Mouse (Mus musculus) forebrain, embryonic 16.5 days (tissue): ENCODE data around the gene Ddx6. TPM values are rescaled to one million over a fixed set of nuclear protein-coding genes. Genes with fewer than 3 reads are reported as not detected.

Experiments used
- ATAC-seq: fragments of 200-750 bp; cut with Nextera tagmentation; 2 replicates; pipeline ENCODE4 v1.8.0; 2017; ENCODE audit warnings: mild to moderate bottlenecking, moderate library complexity
- H3K27ac ChIP-seq: fragments of 300-500 bp; sonication (generic); 2 replicates; pipeline ENCODE4 v1.5.1; 2014; ENCODE audit warnings: low read length, control low read depth
- H3K27me3 ChIP-seq: fragments of 300-500 bp; sonication (generic); replicated peaks from 2 replicates; pipeline ENCODE4 v1.6.1; 2014; ENCODE audit warnings: low read length; ENCODE audit not compliant: control insufficient read depth, insufficient read depth
- H3K36me3 ChIP-seq: fragments of 300-500 bp; sonication (generic); 2 replicates; pipeline ENCODE4 v1.6.1; 2014; ENCODE audit not compliant: control insufficient read depth, insufficient read depth
- H3K4me1 ChIP-seq: fragments of 300-500 bp; sonication (generic); replicated peaks from 2 replicates; pipeline ENCODE4 v1.6.1; 2014; ENCODE audit warnings: low read length; ENCODE audit not compliant: control insufficient read depth, insufficient read depth
- H3K4me2 ChIP-seq: fragments of 300-500 bp; sonication (generic); 2 replicates; pipeline ENCODE4 v1.6.1; 2014; ENCODE audit warnings: mild to moderate bottlenecking, low read length, control low read depth
- H3K4me3 ChIP-seq: fragments of 300-500 bp; sonication (generic); replicated peaks from 2 replicates; pipeline ENCODE4 v1.5.1; 2014; ENCODE audit warnings: mild to moderate bottlenecking, low read length, control low read depth
- H3K9ac ChIP-seq: fragments of 300-500 bp; sonication (generic); replicated peaks from 2 replicates; pipeline ENCODE4 v1.6.1; 2014; ENCODE audit warnings: low read depth, low read length, control low read depth
- H3K9me3 ChIP-seq: fragments of 300-500 bp; sonication (generic); 2 replicates; pipeline ENCODE4 v1.6.1; 2016; ENCODE audit warnings: low read length; ENCODE audit not compliant: control insufficient read depth
- WGBS: fragments of 180-500 bp; shearing (Covaris S2); extraction: QIAGEN DNeasy Blood & Tissue Kit; methylation state at CpG from one replicate; pipeline ENCODE4 v1.1.7; 2014; 5-methylcytosine and 5-hydroxymethylcytosine counted together
- polyA plus RNA-seq: library from polyadenylated mRNA; unstranded; fragments of >200 nt; fragmentation: Nextera tagmentation; extraction: Ambion mirVana; gene quantifications from 2 replicates; pipeline ENCODE4 v1.2.1, GENCODE M21; 2015

The Ddx6 gene
- polyA plus RNA-seq, 1 experiment from 2014 or later = 22.8 TPM

- H3K9me3 ChIP-seq = no peaks in the 10 kb centered on the region
- no peak overlapping the region for H3K4me2 ChIP-seq
- no peaks in the 10 kb centered on the region for H3K27me3 ChIP-seq
- 7% methylated on average over 2 of the region's 2 CpGs for WGBS
- H3K4me3 ChIP-seq = no peak overlapping the region
- no peak for ATAC-seq
- H3K36me3 ChIP-seq = no peaks in the 10 kb centered on the region
- no peak overlapping the region for H3K9ac ChIP-seq
- H3K4me1 ChIP-seq = no peaks in the 10 kb centered on the region
- no peak overlapping the region for H3K27ac ChIP-seq
Observed at GRCm38 (mm10) chr9:44590969-44591368, 13.7 kb upstream of the Ddx6 start.

- Histone ChIP-seq H3K9me3 (no peaks in the 10 kb centered on the region), H3K4me1 (no peaks in the 10 kb centered on the region), H3K27me3 (no peaks in the 10 kb centered on the region), H3K27ac (no peak overlapping the region), H3K4me3 (no peak overlapping the region), H3K36me3 (no peaks in the 10 kb centered on the region), H3K4me2 (no peak overlapping the region), H3K9ac (no peak overlapping the region)
- ATAC-seq = no peak
- WGBS = 82% methylated on average over 7 of the region's 7 CpGs
Observed at GRCm38 (mm10) chr9:44591595-44592188, 13.0 kb upstream of the Ddx6 start.

DNA sequence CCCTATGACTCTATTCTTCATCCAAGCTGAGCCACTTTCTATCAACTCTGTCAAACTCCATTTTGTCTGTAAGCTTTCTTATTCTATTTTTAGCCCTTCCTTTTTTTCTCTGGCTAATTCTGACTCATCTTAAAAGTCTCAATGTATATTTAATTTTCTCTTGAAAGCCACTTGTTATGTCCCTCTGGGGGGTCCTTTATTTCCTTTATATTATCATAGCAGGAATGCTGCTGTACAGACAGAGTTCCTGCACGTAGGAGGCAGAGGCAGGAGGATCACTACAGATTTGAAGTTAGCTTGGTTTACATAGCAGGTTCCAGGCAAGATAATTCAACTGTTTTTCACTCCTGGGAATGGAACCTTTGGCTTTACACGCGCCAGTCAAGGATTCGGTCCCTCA is 11.5 kb upstream of the Ddx6 start:
- 84% methylated on average over 4 of the region's 4 CpGs for WGBS
- H3K27me3 ChIP-seq = no peaks in the 10 kb centered on the region
- H3K9ac ChIP-seq = no peak overlapping the region
- ATAC-seq = no peak
- H3K4me1 ChIP-seq = no peaks in the 10 kb centered on the region
- H3K4me2 ChIP-seq = no peak overlapping the region
- H3K36me3 ChIP-seq = no peaks in the 10 kb centered on the region
- no peak overlapping the region for H3K4me3 ChIP-seq
- H3K27ac ChIP-seq = no peak overlapping the region
- H3K9me3 ChIP-seq = no peaks in the 10 kb centered on the region

- Histone ChIP-seq H3K4me1 (peaks cover 6% of the 10 kb centered on the region), H3K36me3 (no peaks in the 10 kb centered on the region), H3K27me3 (no peaks in the 10 kb centered on the region), H3K4me3 (no peak overlapping the region), H3K9me3 (no peaks in the 10 kb centered on the region), H3K27ac (no peak overlapping the region), H3K4me2 (no peak overlapping the region), H3K9ac (no peak overlapping the region)
- ATAC-seq = no peak
- 84% methylated on average over 4 of the region's 4 CpGs for WGBS
Observed at GRCm38 (mm10) chr9:44593886-44594285, 10.8 kb upstream of the Ddx6 start.

- no peak overlapping the region for H3K4me2 ChIP-seq
- no peak overlapping the region for H3K27ac ChIP-seq
- no peaks in the 10 kb centered on the region for H3K36me3 ChIP-seq
- no peak overlapping the region for H3K9ac ChIP-seq
- peaks cover 11% of the 10 kb centered on the region for H3K4me1 ChIP-seq
- H3K27me3 ChIP-seq = no peaks in the 10 kb centered on the region
- H3K4me3 ChIP-seq = no peak overlapping the region
- ATAC-seq = no peak
- H3K9me3 ChIP-seq = no peaks in the 10 kb centered on the region
- WGBS = 87% methylated on average over 9 of the region's 9 CpGs
Observed at GRCm38 (mm10) chr9:44594901-44595536, 9.7 kb upstream of the Ddx6 start.

GRCm38 (mm10) chr9:44595537-44595930 is 9.2 kb upstream of the Ddx6 start:
- WGBS = 87% methylated on average over 1 of the region's 1 CpGs
- Histone ChIP-seq H3K9ac (no peak overlapping the region), H3K4me1 (peaks cover 11% of the 10 kb centered on the region), H3K36me3 (no peaks in the 10 kb centered on the region), H3K27ac (no peak overlapping the region), H3K4me3 (no peak overlapping the region), H3K9me3 (no peaks in the 10 kb centered on the region), H3K4me2 (no peak overlapping the region), H3K27me3 (no peaks in the 10 kb centered on the region)
- ATAC-seq = no peak

DNA sequence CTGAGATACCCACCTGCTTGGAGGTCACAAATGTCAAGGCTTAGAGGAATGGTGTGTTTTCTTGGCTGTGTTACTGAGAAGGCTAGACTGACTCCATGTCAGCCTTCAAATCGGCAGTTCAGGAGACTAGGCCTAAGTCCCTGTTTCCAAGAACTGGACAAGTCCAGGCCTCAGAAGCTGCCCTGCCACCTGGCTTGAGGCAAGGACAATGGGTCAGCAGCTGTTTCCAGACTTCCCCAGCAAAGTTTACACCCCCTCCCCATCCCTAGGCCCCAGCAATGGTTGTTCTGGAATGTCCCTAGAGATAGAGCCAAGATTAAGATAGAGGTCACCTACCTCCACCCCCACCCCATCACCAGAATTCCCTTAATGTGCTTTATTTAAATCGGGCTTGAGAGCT is 7.0 kb upstream of the Ddx6 start:
- Histone ChIP-seq H3K9me3 (no peaks in the 10 kb centered on the region), H3K4me3 (no peak overlapping the region), H3K36me3 (no peaks in the 10 kb centered on the region), H3K4me2 (no peak overlapping the region), H3K4me1 (peaks cover 14% of the 10 kb centered on the region), H3K27ac (no peak overlapping the region), H3K9ac (no peak overlapping the region), H3K27me3 (no peaks in the 10 kb centered on the region)
- 96% methylated on average over 2 of the region's 2 CpGs for WGBS
- no peak for ATAC-seq

- peak overlapping the region; percentile 10; the same call in 1 of the 2 replicates for H3K4me3 ChIP-seq
- ATAC-seq = no peak
- H3K9ac ChIP-seq = peak overlapping the region; percentile 36
- no peaks in the 10 kb centered on the region for H3K27me3 ChIP-seq
- no peaks in the 10 kb centered on the region for H3K9me3 ChIP-seq
- peaks cover 25% of the 10 kb centered on the region for H3K4me1 ChIP-seq
- H3K27ac ChIP-seq = no peak overlapping the region
- WGBS = 5% methylated on average over 18 of the region's 18 CpGs
- H3K4me2 ChIP-seq = peak overlapping the region; percentile 41
- no peaks in the 10 kb centered on the region for H3K36me3 ChIP-seq
Observed at GRCm38 (mm10) chr9:44598899-44599495, 5.7 kb upstream of the Ddx6 start.

- Histone ChIP-seq H3K36me3 (no peaks in the 10 kb centered on the region), H3K4me1 (peaks cover 25% of the 10 kb centered on the region), H3K9me3 (no peaks in the 10 kb centered on the region), H3K9ac (no peak overlapping the region), H3K4me3 (no peak overlapping the region), H3K4me2 (no peak overlapping the region), H3K27me3 (no peaks in the 10 kb centered on the region), H3K27ac (no peak overlapping the region)
- 21% methylated on average over 4 of the region's 6 CpGs for WGBS
- no peak for ATAC-seq
Observed at GRCm38 (mm10) chr9:44599616-44600015, 5.1 kb upstream of the Ddx6 start.
